Comparison of ENCODE assay signal across 8 mouse cellular contexts in genomic region chr16:33833781-33834482, GRCm38 (mm10). TPM values are rescaled to one million over a fixed set of nuclear protein-coding genes. Genes with fewer than 3 reads are reported as not detected.
DNase-seq lines count a peak whose midpoint lies in the region; ATAC-seq and TF ChIP-seq lines count a peak whose summit lies in the region.

No protein-coding gene starts in this region.

- no peaks in the 10 kb centered on the region for H3K79me2 ChIP-seq in CH12.LX (replicated peaks; ENCODE audit: control insufficient read depth, extremely low read depth, insufficient read depth, poor library complexity, severe bottlenecking)

- H3K27ac ChIP-seq in CH12.LX (ENCODE audit: insufficient read depth, low read depth) = no peak overlapping the region
- peak overlapping the region; percentile 66; the same call in 1 of the 2 replicates for H3K27ac ChIP-seq in forebrain, embryonic 12.5 days

- no peak for ATAC-seq in forebrain, embryonic 12.5 days (ENCODE audit: low FRiP score)
- ATAC-seq in megakaryocyte progenitor cell, adult 5-6 weeks (replicated peaks; ENCODE audit: poor library complexity) = peak; percentile 53

- TF ChIP-seq EP300 in CH12.LX (IDR thresholded peaks at IDR 0.05; ENCODE audit: low read length) = no peak

- H3K36me3 ChIP-seq in CH12.LX (replicated peaks in 1 of 2; ENCODE audit: control insufficient read depth in 1 of 2, insufficient read depth in 1 of 2, low read length in 1 of 2) = no peaks in the 10 kb centered on the region
- no peaks in the 10 kb centered on the region for H3K36me3 ChIP-seq in forebrain, embryonic 12.5 days (replicated peaks)

- peak in 1 of 2 experiments; percentile 36; a peak in 2 of 4 replicates for TF ChIP-seq CTCF in CH12.LX (conservative IDR thresholded peaks at IDR 0.05 in 1 of 2, IDR thresholded peaks at IDR 0.05 in 1 of 2; ENCODE audit: low read depth in 2 of 2, low read length in 2 of 2)

- H3K4me1 ChIP-seq in CH12.LX (ENCODE audit: control insufficient read depth in 1 of 2, insufficient read depth in 2 of 2) = peaks cover 7 to 22% of the 10 kb centered on the region in 2 experiments
- peaks cover 44% of the 10 kb centered on the region for H3K4me1 ChIP-seq in forebrain, embryonic 12.5 days

- no peaks in the 10 kb centered on the region for H3K9me3 ChIP-seq in CH12.LX (replicated peaks; ENCODE audit: low read length)
- no peaks in the 10 kb centered on the region for H3K9me3 ChIP-seq in forebrain, embryonic 12.5 days

- TF ChIP-seq RAD21 in CH12.LX (IDR thresholded peaks at IDR 0.05; ENCODE audit: low read depth, low read length) = peak; percentile 8

- peak; percentile 32 for DNase-seq in CH12.LX (ENCODE audit: extremely low read depth)
- DNase-seq in adrenal gland, adult (ENCODE audit: inconsistent age in 2 of 2, low spot score in 1 of 2) = peak; percentile 83 to 92
- DNase-seq in heart, postnatal 4 days = peak; percentile 67
- peak; percentile 34 for DNase-seq in layer of hippocampus, adult 9-11 months
- DNase-seq in testis, postnatal 10 days (ENCODE audit: low spot score) = peak; percentile 56
- no peak for DNase-seq in cerebellum, postnatal 4 days (ENCODE audit: low spot score in 2 of 2)

- peak; percentile 63 for TF ChIP-seq POLR2A in CH12.LX (IDR thresholded peaks at IDR 0.05; ENCODE audit: low read depth, low read length)

- dilution Hi-C loops in CH12.LX (cut with MboI; ENCODE audit: extremely low pct_ligation_motif_present, extremely low pct_unique_long_range_greater_than_20kb, low sequenced_read_pairs) = no loop called here

- peaks cover 28% of the 10 kb centered on the region for H3K27me3 ChIP-seq in CH12.LX (replicated peaks)
- H3K27me3 ChIP-seq in forebrain, embryonic 12.5 days = peaks cover 63% of the 10 kb centered on the region

- in situ Hi-C loops in CH12.LX (cut with MboI; ENCODE audit: low pct_ligation_motif_present, low pct_unique_long_range_greater_than_20kb, low sequenced_read_pairs) = no loop called here

- 2% methylated on average over 25 of the region's 25 CpGs for WGBS in forebrain, embryonic 12.5 days

- peak overlapping the region; percentile 43; the same call in 1 of the 2 replicates for H3K9ac ChIP-seq in CH12.LX (ENCODE audit: insufficient read depth, low read depth)
- H3K9ac ChIP-seq in forebrain, embryonic 12.5 days = peak overlapping the region; percentile 45

- no peak overlapping the region for H3K4me3 ChIP-seq in CH12.LX (replicated peaks in 1 of 3; ENCODE audit: low read depth in 2 of 3, low read length in 2 of 3, poor library complexity in 1 of 3)
- H3K4me3 ChIP-seq in forebrain, embryonic 12.5 days (replicated peaks) = peak overlapping the region; percentile 25

- peak overlapping the region; percentile 62 for H3K4me2 ChIP-seq in CH12.LX (ENCODE audit: insufficient read depth, low read depth, poor library complexity, severe bottlenecking)
- peak overlapping the region; percentile 55 for H3K4me2 ChIP-seq in forebrain, embryonic 12.5 days

TF ChIP-seq in CH12.LX, 34 proteins besides CTCF, POLR2A, EP300 and RAD21:
- TF ChIP-seq ZC3H11A (IDR thresholded peaks at IDR 0.05; ENCODE audit: low read depth, low read length) (no peak), CHD2 (IDR thresholded peaks at IDR 0.05; ENCODE audit: low read length) (0 out of 2 replicates have a peak, but pooled peaks have one; percentile 34), HCFC1 (IDR thresholded peaks at IDR 0.05; ENCODE audit: low read depth, low read length) (no peak), KAT2A (IDR thresholded peaks at IDR 0.05; ENCODE audit: insufficient replicate concordance, low read length) (no peak), ZNF384 (IDR thresholded peaks at IDR 0.05; ENCODE audit: low read depth, low read length) (no peak), MYC (IDR thresholded peaks at IDR 0.05; ENCODE audit: low read depth, low read length) (no peak), MAFK (IDR thresholded peaks at IDR 0.05; ENCODE audit: insufficient replicate concordance, low read length) (no peak), UBTF (IDR thresholded peaks at IDR 0.05; ENCODE audit: low read depth, low read length) (no peak), NRF1 (IDR thresholded peaks at IDR 0.05; ENCODE audit: low read depth, low read length) (no peak), TBP (conservative IDR thresholded peaks at IDR 0.05; ENCODE audit: low read depth, low read length) (0 out of 2 replicates have a peak, but pooled peaks have one; percentile 42), USF1 (IDR thresholded peaks at IDR 0.05; ENCODE audit: low read depth, low read length) (no peak), CHD1 (IDR thresholded peaks at IDR 0.05; ENCODE audit: low read depth, low read length) (no peak), MAZ (IDR thresholded peaks at IDR 0.05; ENCODE audit: low read depth, low read length) (no peak), MXI1 (IDR thresholded peaks at IDR 0.05; ENCODE audit: low read depth, low read length) (no peak), IRF4 (IDR thresholded peaks at IDR 0.05; ENCODE audit: low read depth, low read length) (no peak), RCOR1 (conservative IDR thresholded peaks at IDR 0.05; ENCODE audit: low read depth, low read length) (no peak), TCF12 (IDR thresholded peaks at IDR 0.05; ENCODE audit: low read depth, low read length) (0 out of 2 replicates have a peak, but pooled peaks have one; percentile 12), NELFE (IDR thresholded peaks at IDR 0.05; ENCODE audit: low read depth, low read length) (no peak; the same call in 1 of the 2 replicates)

RNA-seq across cellular contexts. Expression of gene Itgb5, which starts 4.5 kb away (rescaled TPM):
- 11.5 and 20.1 TPM in 2 replicates for total RNA-seq in CH12.LX (2012; rRNA removed)
- 0.65 and 0.85 TPM in 2 replicates for total RNA-seq in CH12.LX (2014; rRNA removed)
- polyA plus RNA-seq in CH12.LX (2012; ENCODE audit: insufficient read length, low read depth) = 1.1 and 1.8 TPM in 2 replicates
- 15.7 and 23.1 TPM in 2 replicates for polyA plus RNA-seq in forebrain, embryonic 12.5 days (2016; fragmentation: Nextera tagmentation; extraction: Ambion mirVana)
- total RNA-seq in heart, postnatal 4 days (2021) = 10 to 100 TPM; 70.1 to 76.9 TPM
- 4.4 and 8.1 TPM in 2 replicates for total RNA-seq in megakaryocyte progenitor cell, adult 5-6 weeks (2015)
- 5.5 and 8.5 TPM in 2 replicates for total RNA-seq in megakaryocyte progenitor cell, adult 5-6 weeks (2017)

RNA-seq across cellular contexts. Expression of gene Muc13, which starts 40.1 kb away (rescaled TPM):
- total RNA-seq in CH12.LX (2012; rRNA removed) (not detected in 2 replicates), CH12.LX (2014; rRNA removed) (not detected in 2 replicates)
- not detected in 2 replicates for polyA plus RNA-seq in CH12.LX (2012; ENCODE audit: insufficient read length, low read depth)
- 0.13 TPM in 1 of 2 replicates, not detected in the other for polyA plus RNA-seq in forebrain, embryonic 12.5 days (2016; fragmentation: Nextera tagmentation; extraction: Ambion mirVana)
- total RNA-seq in heart, postnatal 4 days (2021) = under 1 TPM; 0.12 to 0.20 TPM
- 52.3 and 76.8 TPM in 2 replicates for total RNA-seq in megakaryocyte progenitor cell, adult 5-6 weeks (2015)
- 41.4 and 61.6 TPM in 2 replicates for total RNA-seq in megakaryocyte progenitor cell, adult 5-6 weeks (2017)

Comparison
In these comparisons a context has a peak if more than half of its experiments do, and no peak if none do; other contexts are left out.
1. DNase-seq: peak in CH12.LX (single experiment), adrenal gland, adult (2 of 2), heart, postnatal 4 days (single experiment), layer of hippocampus, adult 9-11 months (single experiment) and testis, postnatal 10 days (single experiment); none in cerebellum, postnatal 4 days (0 of 2).
2. RNA of gene Muc13, which starts 40.1 kb away (total RNA-seq): 41.4 to 76.8 TPM in megakaryocyte progenitor cell, adult 5-6 weeks; 0.12 to 0.20 TPM in heart, postnatal 4 days and not detected in CH12.LX; every median in the first group is over 10 times any median in the second.